Mouse (Mus musculus) layer of hippocampus, postnatal 10 days (tissue): Measurements from ENCODE around the gene Ndc1. TPM values are rescaled to one million over a fixed set of nuclear protein-coding genes. Genes with fewer than 3 reads are reported as not detected.
"Not testable (repeated sequence)": the region's sequence is repeated elsewhere in the genome, so short reads cannot be mapped to it uniquely, and the experiment has no call there.

Experiments used
- DNase-seq, 2 experiments: peaks; one replicate each; pipeline ENCODE4 v3.0.0; 2021; ENCODE audit warnings: low spot score in 2 of 2
- total RNA-seq, 2 experiments: library from RNA; stranded (reverse); gene quantifications; 2 replicates each; pipeline ENCODE4 v1.2.3; 2021

Gene Ndc1
- total RNA-seq, 2 experiments from 2014 or later = 17.2 to 17.6 TPM

DNA sequence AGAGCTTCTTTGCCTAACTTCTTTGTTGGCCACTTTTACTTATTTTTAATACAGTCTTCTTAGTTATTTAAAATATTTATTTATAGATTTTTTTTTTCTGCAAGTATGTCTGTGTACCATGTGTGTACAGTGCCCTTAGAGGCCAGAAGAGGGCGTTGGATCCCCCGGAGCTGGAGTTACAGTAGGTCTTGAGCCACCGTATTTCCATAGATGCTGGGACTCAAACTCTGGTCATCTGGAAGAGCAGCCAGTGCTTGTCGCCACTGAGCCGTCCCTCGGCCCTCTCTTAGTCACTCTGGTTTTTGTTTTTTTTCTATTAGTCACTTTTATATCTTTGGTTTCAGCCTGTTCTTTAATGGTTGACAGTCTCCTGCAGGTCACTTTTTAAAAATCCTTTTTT lies 4.0 kb upstream of the Ndc1 start:
- DNase-seq = no peak

DNA sequence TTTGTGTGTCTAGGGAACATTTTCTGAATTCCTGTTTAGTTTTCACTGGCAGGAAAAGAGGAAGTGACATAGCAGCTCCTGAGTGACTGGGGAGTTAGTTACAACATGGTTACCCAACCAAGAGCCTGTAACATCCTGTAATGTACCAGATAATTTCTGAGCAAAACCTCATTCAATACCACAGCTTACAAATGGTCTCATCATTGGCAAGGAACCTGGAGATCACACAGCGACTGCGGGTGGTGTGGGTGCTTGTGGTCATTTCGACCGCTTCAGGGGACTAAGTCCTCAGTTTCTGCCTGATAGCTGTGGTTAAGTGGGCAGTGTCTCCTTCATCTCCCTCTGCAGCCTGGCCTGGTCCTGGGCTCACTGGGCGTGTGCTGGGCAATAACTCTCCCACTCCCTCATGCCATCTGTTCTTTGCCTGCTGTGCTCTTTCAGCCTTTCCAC lies 3.4 kb upstream of the Ndc1 start:
- DNase-seq = no peak

DNA sequence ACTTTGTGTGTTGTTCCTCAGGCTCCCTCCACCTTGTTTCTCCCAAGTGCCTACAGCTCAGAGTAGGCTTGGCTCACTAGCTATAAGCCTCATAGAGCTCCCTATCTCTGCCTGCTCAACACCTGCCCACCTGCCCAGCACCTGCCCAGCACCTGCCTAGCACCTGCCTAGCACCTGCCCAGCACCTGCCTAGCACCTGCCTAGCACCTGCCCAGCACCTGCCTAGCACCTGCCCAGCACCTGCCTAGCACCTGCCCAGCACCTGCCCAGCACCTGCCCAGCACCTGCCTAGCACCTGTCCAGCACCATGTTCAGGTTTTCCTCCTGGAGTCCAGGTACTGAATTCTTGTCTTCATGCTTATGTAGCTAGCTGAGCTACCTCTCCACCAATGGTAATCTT lies 1.2 kb upstream of the Ndc1 start:
- DNase-seq = not testable (repeated sequence)

DNA sequence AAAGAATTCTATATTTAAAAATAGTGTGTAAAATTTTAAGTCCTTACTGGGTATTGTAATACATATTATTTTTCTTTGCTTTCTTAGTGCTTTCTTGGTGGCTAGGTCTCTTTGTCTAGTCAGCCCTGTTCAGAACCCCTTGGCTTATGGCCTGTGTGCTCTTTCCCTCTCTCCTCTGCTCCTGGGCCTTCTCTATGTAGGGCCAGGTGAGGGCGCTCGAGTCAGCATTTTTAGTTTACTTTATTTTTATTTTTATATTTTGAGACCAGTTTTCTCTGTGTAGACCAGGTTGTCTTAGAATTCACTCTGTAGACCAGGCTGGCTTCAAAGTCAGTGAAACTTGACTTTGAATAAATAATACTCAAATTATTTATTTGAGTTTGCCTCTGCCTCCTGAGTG lies 4.7 kb downstream of the Ndc1 start:
- no peak for DNase-seq

DNA sequence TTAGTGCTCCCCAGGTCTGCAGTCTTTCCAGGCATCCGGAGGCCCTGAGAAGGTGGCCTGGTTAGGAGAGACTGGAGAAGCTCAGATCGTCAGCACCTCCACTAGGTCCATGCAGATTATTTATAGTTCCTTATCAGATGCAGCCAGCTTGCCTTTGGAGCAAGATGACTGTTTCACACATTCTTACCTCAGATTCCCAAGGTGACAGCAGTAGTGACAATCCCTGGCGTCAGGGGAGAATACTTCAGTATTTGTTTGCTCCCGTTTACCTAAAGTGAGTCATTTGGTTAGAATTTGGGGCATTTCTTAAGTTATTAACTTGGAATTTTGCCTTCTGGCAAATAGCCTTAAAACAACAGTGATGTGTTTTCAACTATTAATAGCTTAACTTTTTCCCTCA lies 7.1 kb downstream of the Ndc1 start:
- DNase-seq = no peak

DNA sequence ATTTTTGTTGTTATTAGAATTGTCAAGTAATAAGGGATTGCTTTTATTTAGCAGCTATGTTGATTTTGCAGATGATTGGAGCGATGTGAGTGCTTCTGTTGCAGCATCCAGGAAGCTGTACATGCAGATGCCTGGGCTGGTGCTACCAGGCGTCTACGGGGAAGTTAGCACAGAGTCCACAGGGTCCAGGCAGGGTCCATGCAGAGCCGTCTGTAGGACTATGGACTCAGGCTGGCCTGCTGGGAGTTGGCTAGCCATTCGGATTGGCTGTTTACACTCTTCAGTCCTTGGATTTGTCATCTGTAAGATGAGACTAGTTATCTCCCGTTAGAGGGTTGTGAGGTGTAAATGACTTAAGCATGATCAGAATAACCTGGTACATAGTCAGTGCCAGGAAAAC lies 11.4 kb downstream of the Ndc1 start:
- DNase-seq = no peak

DNA sequence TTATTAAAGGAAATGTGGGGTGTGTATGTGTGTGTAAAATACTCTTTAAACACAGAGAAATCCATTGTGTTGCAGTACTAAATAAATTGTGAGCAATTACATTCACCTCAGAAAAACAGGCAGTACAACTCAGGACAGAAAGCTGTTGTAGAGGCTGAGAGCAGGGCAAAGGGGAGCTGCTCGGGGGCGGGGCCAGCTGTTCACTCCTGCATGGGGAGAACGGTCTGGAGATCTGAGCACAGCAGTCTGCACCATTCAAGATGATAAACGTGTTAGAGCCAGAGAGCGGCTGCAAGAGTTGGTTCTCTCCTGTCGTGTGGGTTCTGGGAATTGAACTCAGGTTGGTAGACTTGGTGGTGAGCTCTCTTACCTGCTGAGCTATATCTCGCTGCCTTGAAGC lies 13.3 kb downstream of the Ndc1 start:
- DNase-seq = no peak

DNA sequence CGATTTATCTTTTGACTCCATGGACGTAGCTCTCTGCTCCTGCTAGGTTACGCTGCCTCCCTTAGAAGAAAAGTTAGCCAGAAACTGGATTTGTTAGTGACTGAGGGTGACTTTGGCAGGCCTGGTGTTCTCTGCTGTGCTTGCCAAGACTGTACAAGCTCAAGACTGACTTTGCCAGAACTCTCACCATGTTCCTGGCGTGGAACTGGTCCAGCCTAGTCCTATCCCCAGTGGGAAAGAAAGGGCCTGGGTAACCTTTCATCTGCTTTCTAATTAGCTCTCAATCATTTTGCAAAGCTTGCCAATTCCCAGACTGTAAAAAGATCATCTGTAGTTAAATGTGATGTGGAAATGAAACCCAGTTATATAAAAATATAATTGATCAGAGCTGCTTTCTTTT lies 19.5 kb downstream of the Ndc1 start:
- DNase-seq = peak; percentile 48 to 49

DNA sequence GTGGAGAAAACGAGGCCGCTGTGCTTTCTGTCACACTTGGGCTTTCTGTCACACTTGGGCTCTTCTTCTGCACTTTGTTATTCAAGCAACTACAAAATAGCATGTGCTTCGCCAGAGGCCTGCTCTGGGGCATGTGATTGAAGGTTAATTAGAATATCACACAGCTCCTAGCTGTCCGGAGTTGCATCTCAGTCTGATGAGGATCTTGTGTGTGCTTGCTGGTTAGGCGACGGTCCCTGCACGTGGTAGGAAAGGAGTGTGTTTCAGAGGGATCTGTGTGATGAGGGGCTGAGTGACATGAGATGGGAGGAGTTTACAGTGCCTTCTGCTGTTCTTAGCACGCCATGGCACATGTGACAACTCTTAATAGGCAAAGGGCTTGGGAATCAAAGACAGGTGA lies 19.9 kb downstream of the Ndc1 start:
- DNase-seq = peak; percentile 10 to 20

DNA sequence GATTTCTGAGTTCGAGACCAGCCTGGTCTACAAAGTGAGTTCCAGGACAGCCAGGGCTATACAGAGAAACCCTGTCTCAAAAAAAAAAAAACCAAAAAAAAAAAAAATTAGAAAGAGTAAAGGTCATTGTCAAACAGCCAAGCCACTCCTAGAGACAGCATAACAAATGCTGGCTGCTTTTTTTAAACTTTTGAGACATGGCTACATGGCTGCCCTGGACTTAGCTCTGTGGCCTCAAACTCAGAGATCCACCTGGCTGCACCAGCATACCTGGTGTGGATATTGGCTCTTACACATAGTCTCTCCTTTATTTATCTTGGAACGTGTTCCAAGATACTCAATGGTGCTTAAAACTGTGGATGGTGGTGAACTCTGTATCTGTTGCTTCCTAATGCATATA lies 20.7 kb downstream of the Ndc1 start:
- no peak for DNase-seq

DNA sequence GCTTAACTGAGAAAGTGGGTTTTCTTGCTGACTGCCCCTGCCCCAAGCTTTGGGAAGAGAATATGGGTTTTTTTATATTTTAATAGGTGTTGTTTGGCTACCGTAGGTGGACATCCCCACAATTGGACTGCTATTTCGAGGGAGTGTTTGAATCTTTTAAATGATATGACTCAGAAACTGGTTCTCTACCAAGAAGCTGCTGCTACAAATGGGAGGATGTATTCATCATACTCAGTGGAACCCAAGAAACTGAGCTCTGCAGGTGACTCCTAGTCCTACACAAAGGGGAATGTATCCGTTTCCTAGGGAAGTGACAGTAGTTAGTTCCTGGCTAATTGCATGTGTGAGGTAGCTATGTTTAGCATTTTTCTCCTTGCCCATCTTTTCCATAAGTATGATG lies 21.8 kb downstream of the Ndc1 start:
- DNase-seq = no peak

DNA sequence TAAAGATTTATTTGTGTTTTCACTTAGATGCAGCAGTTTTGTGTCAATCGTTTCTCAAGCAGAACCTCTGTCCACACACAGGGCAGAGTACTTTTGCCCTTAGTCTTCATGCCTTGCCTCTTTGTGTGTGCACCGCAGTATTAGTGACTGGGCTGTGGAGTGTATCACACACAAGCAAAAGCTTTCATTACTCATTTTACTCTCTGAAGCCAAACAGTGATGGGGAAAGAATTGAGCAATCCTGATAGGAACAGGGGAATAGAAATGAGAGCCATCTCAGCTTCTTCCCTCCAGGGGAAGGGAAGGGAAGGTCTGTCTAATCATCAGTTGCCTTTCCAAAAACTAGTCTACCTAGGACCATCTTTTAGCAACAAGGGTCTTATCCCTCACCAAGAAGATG lies 26.2 kb downstream of the Ndc1 start:
- DNase-seq = no peak

DNA sequence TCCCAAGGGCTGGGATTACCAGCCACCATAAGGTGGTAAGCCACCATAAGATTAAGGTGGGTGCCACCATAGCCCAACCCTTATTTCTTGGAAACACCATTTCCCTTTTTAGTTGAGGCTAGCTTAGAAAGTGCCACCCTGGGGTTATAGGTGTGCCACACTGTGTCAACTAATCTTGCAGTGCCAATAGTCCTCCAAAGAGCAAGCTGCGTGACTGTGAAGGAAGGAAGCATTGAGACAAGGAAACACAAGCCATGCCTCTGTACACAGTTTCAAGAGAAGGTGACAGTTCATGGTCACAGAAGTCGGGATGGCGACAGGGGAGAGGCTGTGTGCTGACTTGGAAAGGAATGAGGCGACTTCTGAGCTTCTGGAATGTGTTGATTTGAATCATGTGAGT lies 52.6 kb downstream of the Ndc1 start:
- no peak for DNase-seq

DNA sequence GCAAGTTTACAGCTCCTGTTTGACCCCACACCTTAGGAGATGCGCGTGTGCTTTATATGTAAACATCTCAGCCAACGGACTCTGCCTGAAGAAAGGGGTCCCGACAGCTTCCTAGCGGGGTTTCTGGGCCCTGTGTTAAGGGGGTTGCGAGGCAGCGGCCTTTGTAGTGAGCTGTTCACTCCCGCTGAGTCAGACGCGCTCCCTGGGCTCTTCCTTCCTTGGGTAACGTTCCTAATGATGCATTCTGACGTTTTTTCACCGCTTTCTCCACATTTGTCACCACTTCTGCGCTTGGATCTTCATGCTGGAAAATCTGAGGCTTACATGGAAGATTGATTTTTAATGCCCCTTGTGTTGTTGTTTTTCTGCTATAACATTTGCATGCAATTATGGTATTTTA lies 54.1 kb downstream of the Ndc1 start:
- DNase-seq = no peak

DNA sequence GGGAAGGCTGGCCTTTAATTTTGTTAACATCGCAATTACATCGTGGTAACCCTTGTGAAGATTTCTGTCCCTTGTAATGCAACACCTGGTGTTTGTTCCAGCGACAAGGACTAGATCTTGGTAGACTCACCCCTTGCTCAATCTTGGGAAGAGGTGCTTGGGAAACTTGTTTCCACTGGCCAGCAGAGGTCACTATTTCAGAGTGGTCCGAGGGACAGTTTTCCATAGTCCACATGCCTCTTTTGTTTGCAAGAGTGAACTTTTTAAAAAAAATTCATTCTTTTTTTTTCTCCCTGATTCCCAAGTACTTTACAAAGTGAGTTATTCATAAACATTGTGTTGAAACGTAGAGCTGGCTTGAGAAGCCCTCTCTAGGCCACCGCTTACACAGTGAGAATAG lies 54.6 kb downstream of the Ndc1 start:
- DNase-seq = peak; percentile 27 to 41

DNA sequence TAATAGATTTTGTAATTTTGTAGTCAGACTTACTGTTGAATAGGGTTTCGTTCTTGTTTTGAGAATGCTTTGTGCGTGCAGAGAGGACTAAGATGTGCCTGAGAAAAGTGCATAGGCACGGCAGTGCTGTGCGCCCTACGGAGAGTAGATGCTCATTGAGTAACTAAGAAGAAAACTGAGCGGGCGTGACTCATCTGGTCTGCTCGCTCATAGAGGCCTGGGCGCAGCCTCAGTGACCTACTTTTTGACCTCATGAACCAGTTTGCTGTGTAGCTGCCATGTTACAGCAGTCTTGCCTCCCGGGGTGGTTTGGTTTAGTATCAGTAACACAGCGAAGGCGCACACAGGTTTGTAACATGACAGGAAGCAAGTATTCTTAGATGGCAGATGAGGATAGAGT lies 58.0 kb downstream of the Ndc1 start:
- DNase-seq = no peak

DNA sequence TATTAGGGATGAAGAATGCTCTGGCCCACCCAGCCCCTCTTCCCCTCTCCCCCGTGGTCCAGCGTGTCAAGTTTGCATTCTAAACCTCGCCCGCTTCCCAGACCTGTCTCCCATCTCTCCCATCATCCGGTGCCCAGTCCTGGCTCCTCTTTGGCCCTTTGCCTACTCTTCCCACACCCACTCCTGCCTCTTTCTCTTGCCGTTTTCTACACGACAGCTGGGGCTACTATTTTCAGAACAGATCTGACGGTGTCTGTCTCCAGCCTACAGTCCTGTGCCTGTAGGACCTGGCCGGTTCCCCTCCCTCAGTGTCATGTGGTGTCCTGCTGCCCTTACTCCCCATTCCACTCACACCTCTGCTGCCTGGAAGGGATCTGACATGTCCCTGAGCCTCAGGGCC lies 59.0 kb downstream of the Ndc1 start:
- no peak for DNase-seq

DNA sequence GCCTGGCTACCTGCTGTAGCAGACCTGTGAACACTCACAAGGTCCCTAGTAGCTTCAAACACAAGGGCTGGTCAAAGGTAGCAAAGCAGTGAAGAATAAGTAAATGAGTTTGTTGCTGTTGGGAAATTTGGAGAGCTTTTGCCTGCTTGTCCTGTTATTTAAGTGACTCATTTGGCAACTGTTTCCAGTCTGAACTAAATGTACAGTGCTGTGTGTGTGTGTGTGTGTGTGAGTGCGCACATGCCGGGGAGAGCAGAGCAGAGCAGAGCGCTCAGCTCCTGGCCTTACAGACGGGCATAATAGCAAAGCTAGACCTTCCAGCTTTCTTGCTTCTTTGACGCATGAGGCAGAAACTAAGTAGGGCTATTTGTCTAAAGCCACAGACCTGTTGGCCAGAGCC lies 65.1 kb downstream of the Ndc1 start:
- no peak for DNase-seq

DNA sequence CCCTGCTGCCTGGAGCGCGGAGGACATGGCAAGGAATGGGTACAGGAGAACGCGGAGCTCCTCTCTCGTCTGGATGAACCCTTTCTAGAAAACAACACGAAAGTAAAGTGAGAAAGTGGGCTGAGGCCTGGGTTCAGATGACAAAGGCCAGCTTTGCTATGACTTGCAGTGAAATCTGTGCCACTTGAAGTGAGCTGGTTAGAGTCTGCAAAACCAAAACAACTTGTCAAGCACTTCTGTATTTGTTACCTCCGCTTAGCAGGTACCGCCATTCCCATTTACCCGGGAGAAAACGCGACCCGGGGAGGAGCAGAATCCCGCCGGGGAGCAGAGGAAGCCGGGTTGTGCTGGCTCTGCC lies 66.4 kb downstream of the Ndc1 start:
- DNase-seq = no peak

DNA sequence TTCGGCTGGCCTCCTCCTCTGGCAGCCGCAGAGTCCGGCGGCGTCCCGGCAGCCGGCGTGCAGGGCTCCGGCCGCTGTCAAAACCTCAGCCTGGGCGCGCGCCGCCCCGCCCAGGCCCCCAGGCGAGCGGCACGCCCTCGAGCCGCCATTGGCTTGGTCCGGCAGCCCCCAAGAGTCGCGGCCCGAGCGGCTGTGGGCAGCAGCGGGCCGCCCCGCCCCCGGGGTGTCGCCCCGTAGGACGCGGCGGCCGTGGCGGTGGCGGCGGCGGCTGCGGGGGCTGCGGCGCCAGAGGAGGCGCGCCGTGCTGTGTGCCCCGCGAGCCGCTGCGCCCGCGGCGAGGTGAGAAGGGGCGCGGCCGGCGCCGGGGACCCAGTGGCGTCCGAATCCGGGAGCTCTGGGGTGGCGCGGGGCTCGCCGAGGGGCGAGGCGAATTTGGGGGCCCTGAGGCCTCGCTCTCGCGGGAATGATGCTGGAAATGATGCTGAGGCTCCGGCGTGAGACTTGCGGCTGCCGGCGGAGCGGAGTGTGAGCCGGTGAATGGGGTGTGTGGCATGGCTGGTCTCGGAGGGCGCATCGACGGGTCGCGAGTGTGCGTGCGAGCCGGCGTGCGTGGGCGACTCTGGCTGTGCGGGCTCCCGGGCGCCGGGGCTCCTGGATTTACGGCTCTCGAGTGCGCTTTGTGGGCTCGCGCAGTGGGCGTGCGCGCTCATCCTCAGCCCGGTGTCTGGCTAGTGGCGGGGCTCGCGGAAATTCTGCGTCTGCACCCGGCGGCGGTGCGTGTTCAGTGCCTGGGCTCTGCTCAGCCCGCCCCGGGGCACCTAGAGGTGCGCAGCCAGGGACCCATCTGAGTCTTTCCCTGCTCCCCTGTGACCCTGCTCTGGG lies 67.0 kb downstream of the Ndc1 start, which contains the start of gene Glis1:
Gene Glis1, plus strand, starts transcription at position 236 of the 882 bp plus-strand sequence.
- DNase-seq = peak; percentile 58 to 60

DNA sequence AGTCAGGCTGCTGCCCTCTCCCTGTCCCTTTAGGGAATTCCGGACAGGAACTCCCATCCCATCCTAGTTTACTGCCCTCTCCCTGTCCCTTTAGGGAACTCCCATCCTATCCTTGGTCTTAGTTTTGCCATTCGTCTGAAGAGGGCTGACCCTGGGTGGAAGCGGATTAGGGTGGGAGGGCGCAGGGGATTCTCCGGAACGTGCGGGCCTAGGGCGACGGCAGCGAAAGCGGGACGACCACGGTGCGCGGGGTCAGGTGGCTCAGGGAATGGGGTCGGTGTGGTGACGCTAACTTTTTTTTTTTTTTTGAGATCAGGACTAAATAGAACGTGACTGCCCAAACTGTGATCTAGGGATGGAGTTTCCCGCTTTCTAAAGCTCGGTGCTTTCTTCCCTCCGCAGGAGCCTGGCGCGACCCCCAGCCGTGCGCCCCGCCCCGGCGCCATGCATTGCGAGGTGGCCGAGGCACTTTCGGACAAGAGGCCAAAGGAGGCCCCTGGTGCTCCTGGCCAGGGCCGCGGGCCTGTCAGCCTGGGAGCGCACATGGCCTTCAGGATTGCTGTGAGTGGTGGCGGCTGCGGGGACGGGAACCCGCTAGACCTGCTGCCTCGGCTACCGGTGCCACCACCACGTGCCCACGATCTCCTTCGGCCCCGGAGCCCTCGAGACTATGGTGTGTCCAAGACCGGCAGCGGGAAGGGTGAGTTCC lies 67.8 kb downstream of the Ndc1 start:
- DNase-seq = no peak

DNA sequence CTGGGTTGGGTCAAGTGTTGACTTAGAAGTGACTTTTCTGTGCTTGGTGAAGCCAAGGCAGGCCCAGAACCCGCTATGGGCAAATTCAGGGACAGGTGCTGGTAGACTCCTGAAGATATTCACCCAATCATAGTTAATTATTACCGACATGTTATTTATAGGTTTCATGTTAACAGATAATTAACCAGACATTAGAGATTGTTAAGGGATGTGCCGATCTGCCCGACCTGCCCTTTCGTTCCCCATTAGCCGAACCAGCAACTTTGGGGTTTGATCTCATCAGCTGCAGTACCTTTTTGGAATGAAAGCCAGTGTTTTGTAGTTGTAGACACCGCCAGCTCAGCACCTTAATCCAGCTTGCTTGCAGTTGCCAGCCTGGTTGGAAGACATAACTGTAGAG lies 68.9 kb downstream of the Ndc1 start:
- DNase-seq = no peak

DNA sequence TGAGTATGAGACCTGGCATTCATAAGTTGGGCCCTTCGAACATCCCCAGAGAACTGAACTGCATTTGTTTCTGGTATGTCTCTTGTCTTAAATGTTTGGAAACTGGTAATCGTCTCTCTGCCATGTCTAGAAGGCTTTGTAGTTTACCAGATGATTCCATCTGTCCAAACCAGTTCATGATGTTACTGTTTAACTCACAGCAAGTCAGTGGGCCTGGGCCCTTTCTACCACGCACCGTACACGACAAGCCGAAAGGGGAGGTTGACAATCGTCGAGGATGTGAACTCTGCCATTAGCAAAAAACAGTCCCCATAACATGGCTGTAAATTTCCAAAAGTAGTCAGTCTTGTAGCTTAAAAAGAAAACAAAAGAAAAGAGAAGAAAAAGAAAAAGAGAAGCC lies 71.2 kb downstream of the Ndc1 start:
- DNase-seq = no peak
